Mouse (Mus musculus) lung, embryonic 14.5 days (tissue): ENCODE measurements around the gene Siae. TPM values are rescaled to one million over a fixed set of nuclear protein-coding genes. Genes with fewer than 3 reads are reported as not detected.
A peak's percentile ranks its signal among the peaks of the same experiment; 100 is the strongest.

Source experiments
- ATAC-seq: fragments of 200-750 bp; cut with Nextera tagmentation; 2 replicates; pipeline ENCODE4 v1.8.0; 2017; ENCODE audit warnings: mild to moderate bottlenecking, moderate TSS enrichment, moderate library complexity; ENCODE audit not compliant: insufficient read depth
- DNase-seq: peaks from one replicate; pipeline ENCODE4 v3.0.0-alpha.2; 2015
- H3K27ac ChIP-seq: fragments of 300-500 bp; sonication (generic); 2 replicates; pipeline ENCODE4 v1.5.1; 2014; ENCODE audit warnings: low read depth, mild to moderate bottlenecking, moderate library complexity
- H3K27me3 ChIP-seq: fragments of 300-500 bp; sonication (generic); 2 replicates; pipeline ENCODE4 v1.6.1; 2014; ENCODE audit warnings: low read length, control low read depth; ENCODE audit not compliant: insufficient read depth
- H3K36me3 ChIP-seq: fragments of 300-500 bp; sonication (generic); 2 replicates; pipeline ENCODE4 v1.6.1; 2014; ENCODE audit warnings: control low read depth; ENCODE audit not compliant: insufficient read depth
- H3K4me1 ChIP-seq: fragments of 300-500 bp; sonication (generic); 2 replicates; pipeline ENCODE4 v1.6.1; 2014; ENCODE audit warnings: antibody characterized with exemption, control low read depth; ENCODE audit not compliant: insufficient read depth
- H3K4me2 ChIP-seq: fragments of 300-500 bp; sonication (generic); 2 replicates; pipeline ENCODE4 v1.6.1; 2014; ENCODE audit warnings: mild to moderate bottlenecking
- H3K4me3 ChIP-seq: fragments of 300-500 bp; sonication (generic); 2 replicates; pipeline ENCODE4 v1.5.1; 2014; ENCODE audit warnings: low read depth, low read length
- H3K9ac ChIP-seq: fragments of 300-500 bp; sonication (generic); 2 replicates; pipeline ENCODE4 v1.6.1; 2014
- H3K9me3 ChIP-seq: fragments of 300-500 bp; sonication (generic); 2 replicates; pipeline ENCODE4 v1.6.1; 2016; ENCODE audit warnings: low read depth, low read length, control low read depth
- CTCF ChIP-seq: IDR thresholded peaks from 2 replicates; pipeline ENCODE4 v1.5.1; 2016; ENCODE audit warnings: antibody characterized with exemption, low read depth
- WGBS: fragments of 180-500 bp; shearing (Covaris S2); extraction: QIAGEN DNeasy Blood & Tissue Kit; methylation state at CpG from one replicate; pipeline ENCODE4 v1.1.7; 2014; 5-methylcytosine and 5-hydroxymethylcytosine counted together
- polyA plus RNA-seq: library from polyadenylated mRNA; unstranded; fragments of >200 nt; fragmentation: Nextera tagmentation; extraction: Ambion mirVana; gene quantifications from 2 replicates; pipeline ENCODE4 v1.2.1, GENCODE M21; 2014

Siae gene
- polyA plus RNA-seq, 1 experiment from 2014 or later = 12.2 TPM

- 4% methylated on average over 31 of the region's 31 CpGs for WGBS
- DNase-seq = peak; percentile 89
- Histone ChIP-seq H3K9ac (peak overlapping the region; percentile 53), H3K36me3 (no peaks in the 10 kb centered on the region; the same call in 1 of the 2 replicates), H3K4me2 (peak overlapping the region; percentile 61), H3K27ac (peak overlapping the region; percentile 81), H3K9me3 (no peaks in the 10 kb centered on the region), H3K4me1 (peaks cover 19% of the 10 kb centered on the region), H3K4me3 (peak overlapping the region; percentile 39), H3K27me3 (peaks cover 27% of the 10 kb centered on the region)
- peak; percentile 69 for TF ChIP-seq CTCF
- ATAC-seq = peak; percentile 81
Measured at GRCm38 (mm10) chr9:37530888-37531705, 24.4 kb upstream of the Siae start.

- DNase-seq (no peak), ATAC-seq (no peak)
- no peak overlapping the region for H3K4me2 ChIP-seq
- no peaks in the 10 kb centered on the region; the same call in 1 of the 2 replicates for H3K4me1 ChIP-seq
- no peaks in the 10 kb centered on the region; the same call in 1 of the 2 replicates for H3K36me3 ChIP-seq
- no peak for TF ChIP-seq CTCF
- H3K9ac ChIP-seq = no peak overlapping the region
- no peaks in the 10 kb centered on the region for H3K9me3 ChIP-seq
- no peak overlapping the region for H3K27ac ChIP-seq
- no peak overlapping the region for H3K4me3 ChIP-seq
- 82% methylated on average over 4 of the region's 4 CpGs for WGBS
- H3K27me3 ChIP-seq = no peaks in the 10 kb centered on the region
Measured at GRCm38 (mm10) chr9:37536851-37537250, 18.6 kb upstream of the Siae start.

- H3K27ac ChIP-seq = peak overlapping the region; percentile 28; the same call in 1 of the 2 replicates
- no peaks in the 10 kb centered on the region for H3K9me3 ChIP-seq
- DNase-seq = peak; percentile 54
- TF ChIP-seq CTCF = no peak
- no peak overlapping the region for H3K4me3 ChIP-seq
- H3K36me3 ChIP-seq = no peaks in the 10 kb centered on the region; the same call in 1 of the 2 replicates
- ATAC-seq = no peak
- WGBS = 73% methylated on average over 5 of the region's 5 CpGs
- H3K4me1 ChIP-seq = no peaks in the 10 kb centered on the region
- H3K4me2 ChIP-seq = no peak overlapping the region
- no peaks in the 10 kb centered on the region for H3K27me3 ChIP-seq
- no peak overlapping the region for H3K9ac ChIP-seq
Measured at GRCm38 (mm10) chr9:37537658-37538250, 17.7 kb upstream of the Siae start.

GRCm38 (mm10) chr9:37539170-37540025 is 16.1 kb upstream of the Siae start, which contains the start of gene Vsig2:
TSS of gene Vsig2 (plus strand) at chr9:37539255.
- Histone ChIP-seq H3K27me3 (no peaks in the 10 kb centered on the region), H3K36me3 (no peaks in the 10 kb centered on the region; the same call in 1 of the 2 replicates), H3K27ac (peak within 1 kb of the TSS; percentile 63), H3K4me2 (peak within 1 kb of the TSS; percentile 26; the same call in 1 of the 2 replicates), H3K4me3 (no peak within 1 kb of the TSS), H3K9me3 (no peaks in the 10 kb centered on the region), H3K4me1 (no peaks in the 10 kb centered on the region), H3K9ac (0 out of 2 replicates have a peak within 1 kb of the TSS, but pooled peaks have one; percentile 18)
- TF ChIP-seq CTCF = peak; percentile 15; the same call in 1 of the 2 replicates
- WGBS = 49% methylated on average over 23 of the region's 23 CpGs
- DNase-seq (no peak), ATAC-seq (0 out of 2 replicates have a peak, but pooled peaks have one; percentile 40)

GRCm38 (mm10) chr9:37540226-37540625 is 15.3 kb upstream of the Siae start:
- H3K9me3 ChIP-seq = no peaks in the 10 kb centered on the region
- peak overlapping the region; percentile 63; the same call in 1 of the 2 replicates for H3K27ac ChIP-seq
- H3K4me2 ChIP-seq = no peak overlapping the region
- ATAC-seq (no peak), DNase-seq (no peak)
- no peak overlapping the region for H3K9ac ChIP-seq
- H3K36me3 ChIP-seq = no peaks in the 10 kb centered on the region; the same call in 1 of the 2 replicates
- TF ChIP-seq CTCF = no peak
- H3K4me3 ChIP-seq = no peak overlapping the region
- WGBS = 89% methylated on average over 4 of the region's 4 CpGs
- 0 out of 2 replicates have a peak, but pooled peaks cover 5% of the 10 kb centered on the region for H3K4me1 ChIP-seq
- H3K27me3 ChIP-seq = peaks cover 4% of the 10 kb centered on the region; the same call in 1 of the 2 replicates

GRCm38 (mm10) chr9:37540701-37541575 is 14.6 kb upstream of the Siae start:
- H3K27ac ChIP-seq = peak overlapping the region; percentile 71
- 0 out of 2 replicates have a peak, but pooled peaks cover 5% of the 10 kb centered on the region for H3K4me1 ChIP-seq
- TF ChIP-seq CTCF = no peak
- H3K4me2 ChIP-seq = no peak overlapping the region
- ATAC-seq (peak; percentile 9; the same call in 1 of the 2 replicates), DNase-seq (peak; percentile 45)
- no peaks in the 10 kb centered on the region for H3K36me3 ChIP-seq
- peaks cover 11% of the 10 kb centered on the region for H3K27me3 ChIP-seq
- H3K4me3 ChIP-seq = no peak overlapping the region
- no peaks in the 10 kb centered on the region for H3K9me3 ChIP-seq
- WGBS = 75% methylated on average over 6 of the region's 6 CpGs
- no peak overlapping the region for H3K9ac ChIP-seq
